Mouse (Mus musculus): Measurements from ENCODE around the gene Ptgir. TPM values are rescaled to one million over a fixed set of nuclear protein-coding genes. Genes with fewer than 3 reads are reported as not detected.

Ptgir gene
- 1 to 10 TPM in 1 of 2 experiments, under 1 TPM in 1; 0.96 to 1.1 TPM for total RNA-seq (2021)
- long read RNA-seq, experiment 1, partial matches to known transcripts, result 0 of 1 reads
- long read RNA-seq, experiment 1, other reads (novel, unspliced or antisense), result 0 of 1 reads
- long read RNA-seq, experiment 2, partial matches to known transcripts, result 0 of 4 reads
- long read RNA-seq, experiment 2, other reads (novel, unspliced or antisense), result 3 of 4 reads

- no peak for DNase-seq (ENCODE audit: low spot score in 2 of 2)
Observed at GRCm38 (mm10) chr7:16906281-16906680, at the start of gene Ptgir. Gene Ptgir (plus strand): TSS chr7:16906490.

- peak in 1 of 2 experiments; percentile 52 for DNase-seq (ENCODE audit: low spot score in 2 of 2)
Observed at GRCm38 (mm10) chr7:16858336-16858735, 48.0 kb upstream of the Ptgir start.

GRCm38 (mm10) chr7:16859902-16860651 lies 46.2 kb upstream of the Ptgir start:
- DNase-seq (ENCODE audit: low spot score in 2 of 2), result peak; percentile 56 to 66

DNA sequence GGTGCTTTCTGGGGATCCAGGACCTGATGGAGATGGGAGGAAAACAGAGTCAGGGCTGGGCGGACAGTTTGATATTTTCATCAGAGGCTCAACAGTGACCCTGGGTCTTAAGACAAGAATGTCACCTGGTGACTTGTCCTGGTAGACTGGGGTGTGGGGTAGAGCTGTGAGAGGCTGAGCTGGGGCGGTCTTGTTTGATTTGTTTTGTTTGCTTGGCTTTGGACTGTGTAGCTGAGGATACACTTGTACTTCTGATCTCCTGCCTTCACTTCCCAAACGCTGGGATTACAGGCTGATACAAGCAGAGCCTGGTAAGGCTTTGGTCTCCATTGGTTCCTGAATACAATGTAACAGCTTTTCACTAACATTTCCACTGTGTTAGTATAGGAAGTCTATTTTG lies 38.8 kb upstream of the Ptgir start:
- DNase-seq (ENCODE audit: low spot score in 2 of 2), result no peak

GRCm38 (mm10) chr7:16869497-16869896 lies 36.8 kb upstream of the Ptgir start:
- no peak for DNase-seq (ENCODE audit: low spot score in 2 of 2)

GRCm38 (mm10) chr7:16871600-16871999 lies 34.7 kb upstream of the Ptgir start:
- DNase-seq (ENCODE audit: low spot score in 2 of 2), result no peak

- no peak for DNase-seq (ENCODE audit: low spot score in 2 of 2)
Observed at GRCm38 (mm10) chr7:16872478-16872877, 33.8 kb upstream of the Ptgir start.

DNA sequence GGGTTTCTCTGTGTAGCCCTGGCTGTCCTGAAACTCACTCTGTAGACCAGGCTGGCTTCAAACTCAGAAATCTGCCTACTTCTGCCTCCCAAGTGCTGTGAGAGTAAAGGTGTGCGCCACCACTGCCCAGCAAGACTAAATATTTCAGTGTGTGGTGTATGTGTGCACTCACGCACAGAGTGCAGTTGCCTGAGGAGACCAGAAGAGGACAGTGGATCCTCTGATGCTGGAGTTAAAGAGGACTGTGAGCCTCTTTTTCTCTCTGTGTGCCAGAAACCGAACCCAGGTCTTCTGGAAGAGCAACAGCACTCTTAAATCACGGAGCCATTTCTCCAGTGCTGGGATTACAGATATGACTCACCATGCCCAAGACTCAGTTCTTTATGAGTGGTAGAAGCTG lies 32.9 kb upstream of the Ptgir start:
- no peak for DNase-seq (ENCODE audit: low spot score in 2 of 2)

DNA sequence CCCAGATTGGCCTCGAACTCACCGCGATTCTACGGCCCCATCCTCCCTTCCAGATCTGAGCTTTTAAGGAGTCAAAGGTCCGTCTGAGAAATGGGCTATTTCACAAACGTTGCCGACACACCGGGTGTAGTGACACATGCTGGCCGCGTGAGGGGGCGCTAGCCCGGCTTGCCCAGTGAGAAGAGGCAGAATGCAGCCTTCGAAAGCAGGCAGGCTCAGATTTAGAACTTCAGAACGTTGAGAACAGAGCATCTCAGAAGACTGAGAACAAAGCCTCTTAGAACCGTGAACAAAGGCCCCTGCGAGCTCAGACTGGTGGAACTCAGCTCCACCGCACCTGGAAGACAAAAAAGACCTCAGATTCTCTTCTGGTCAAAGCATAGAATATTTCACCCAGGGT lies 32.1 kb upstream of the Ptgir start:
- DNase-seq (ENCODE audit: low spot score in 2 of 2), result peak; percentile 72 to 81

GRCm38 (mm10) chr7:16874756-16875309 lies 31.5 kb upstream of the Ptgir start:
- peak; percentile 95 to 98 for DNase-seq (ENCODE audit: low spot score in 2 of 2)

DNA sequence AGATGAGACGGTGACA lies 31.2 kb upstream of the Ptgir start, which contains the start of gene Dact3:
Gene Dact3, plus strand, starts transcription at position 8 of the 16 bp plus-strand sequence.
- no peak for DNase-seq (ENCODE audit: low spot score in 2 of 2)

- no peak for DNase-seq (ENCODE audit: low spot score in 2 of 2)
Observed at GRCm38 (mm10) chr7:16875326-16875725, 31.0 kb upstream of the Ptgir start.

DNA sequence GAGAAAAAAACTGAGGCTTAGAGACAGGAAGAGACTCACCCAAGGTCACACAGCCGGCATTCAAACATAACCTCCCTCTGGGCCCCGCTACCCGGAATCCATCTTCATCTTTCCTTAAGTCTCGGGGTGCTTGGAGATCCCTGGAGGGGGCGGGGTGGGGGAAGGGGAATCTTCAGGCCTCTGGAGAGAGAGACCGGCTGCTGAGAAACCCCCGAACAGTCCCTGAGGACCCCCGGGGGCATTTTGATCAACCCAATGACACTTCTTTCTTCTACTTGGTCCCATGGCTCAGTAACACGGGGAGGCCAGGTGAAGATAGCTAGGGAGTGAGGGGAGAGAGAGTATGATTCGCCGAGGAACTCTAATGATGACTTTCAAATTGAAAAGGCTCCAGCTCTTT lies 30.3 kb upstream of the Ptgir start:
- DNase-seq (ENCODE audit: low spot score in 2 of 2), result no peak

DNA sequence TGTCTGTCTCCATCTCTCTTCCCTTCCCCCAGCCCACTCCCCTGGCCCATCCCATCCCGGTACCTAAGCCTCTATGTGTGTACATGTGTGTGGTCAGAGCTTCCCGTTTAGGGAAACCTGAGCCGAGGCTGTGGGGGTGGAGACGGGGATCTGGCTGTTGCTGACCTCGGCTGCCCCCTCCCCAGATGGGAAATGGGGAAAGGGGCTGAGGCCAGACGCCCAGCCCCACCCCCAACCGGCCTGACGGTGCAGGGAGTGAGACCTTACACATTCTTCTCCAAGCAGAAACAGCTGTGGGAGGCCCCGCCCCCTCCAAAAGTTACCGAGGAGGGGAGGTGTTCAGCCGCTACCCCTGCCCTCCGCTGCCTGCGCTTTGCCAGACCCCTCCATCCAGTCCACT lies 29.7 kb upstream of the Ptgir start:
- no peak for DNase-seq (ENCODE audit: low spot score in 2 of 2)

GRCm38 (mm10) chr7:16877717-16878116 lies 28.6 kb upstream of the Ptgir start:
- no peak for DNase-seq (ENCODE audit: low spot score in 2 of 2)

DNA sequence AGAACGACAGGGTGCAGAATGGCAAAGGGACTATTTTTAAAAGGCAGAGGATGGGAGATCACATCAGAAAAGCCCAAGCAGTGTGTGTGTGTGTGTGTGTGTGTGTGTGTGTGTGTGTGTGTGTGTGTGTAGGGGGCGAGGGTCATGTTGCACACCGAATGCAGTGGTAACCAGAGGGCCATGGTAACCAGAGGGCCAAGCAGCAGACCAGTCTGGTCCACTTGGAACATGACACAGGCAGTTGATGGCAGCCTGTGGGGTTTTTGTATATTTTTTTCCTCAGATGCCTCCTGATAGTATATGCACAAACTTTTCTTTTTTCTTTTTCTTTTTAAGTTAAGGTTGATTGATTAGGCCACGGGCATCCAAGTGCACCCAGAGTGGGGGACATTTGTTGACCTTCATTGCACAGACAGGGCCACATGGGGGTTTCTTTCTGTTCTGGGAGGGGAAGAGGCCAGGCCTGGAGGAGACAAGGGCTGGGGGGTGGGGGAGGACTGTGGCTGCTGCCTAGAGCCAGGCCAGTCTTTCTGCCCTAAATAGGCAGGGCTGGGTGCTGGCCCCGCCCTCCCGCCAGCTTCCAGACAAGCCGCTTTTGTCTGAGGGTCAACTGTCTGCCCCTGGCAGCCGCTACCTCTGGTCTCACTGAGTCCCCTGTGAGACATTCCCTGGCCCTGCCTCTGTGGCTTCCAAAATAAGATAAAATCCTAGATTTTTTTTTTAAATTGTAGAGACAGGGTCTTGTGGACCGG lies 26.3 kb upstream of the Ptgir start:
- DNase-seq (ENCODE audit: low spot score in 2 of 2), result no peak

DNA sequence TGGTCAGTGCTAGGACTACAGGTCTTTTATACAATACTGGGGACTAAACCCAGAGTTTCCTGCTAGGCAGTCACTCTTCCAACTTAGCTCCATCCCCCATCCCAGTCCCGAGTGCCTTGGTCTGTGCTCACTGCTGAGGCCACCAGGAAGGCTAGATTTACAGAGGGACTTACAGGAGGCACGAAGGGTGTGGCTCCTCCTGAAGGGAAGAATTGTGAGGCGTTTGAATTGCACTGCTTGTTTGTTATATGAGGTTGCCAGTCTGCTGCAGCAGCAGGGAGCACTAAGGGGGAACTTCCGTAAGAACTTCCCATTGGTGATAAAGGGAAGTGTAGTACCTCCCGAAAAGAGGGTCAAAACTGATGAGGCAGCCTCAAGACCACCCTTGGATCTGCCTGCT lies 25.7 kb upstream of the Ptgir start:
- no peak for DNase-seq (ENCODE audit: low spot score in 2 of 2)

GRCm38 (mm10) chr7:16883162-16883561 lies 23.1 kb upstream of the Ptgir start:
- no peak for DNase-seq (ENCODE audit: low spot score in 2 of 2)

DNA sequence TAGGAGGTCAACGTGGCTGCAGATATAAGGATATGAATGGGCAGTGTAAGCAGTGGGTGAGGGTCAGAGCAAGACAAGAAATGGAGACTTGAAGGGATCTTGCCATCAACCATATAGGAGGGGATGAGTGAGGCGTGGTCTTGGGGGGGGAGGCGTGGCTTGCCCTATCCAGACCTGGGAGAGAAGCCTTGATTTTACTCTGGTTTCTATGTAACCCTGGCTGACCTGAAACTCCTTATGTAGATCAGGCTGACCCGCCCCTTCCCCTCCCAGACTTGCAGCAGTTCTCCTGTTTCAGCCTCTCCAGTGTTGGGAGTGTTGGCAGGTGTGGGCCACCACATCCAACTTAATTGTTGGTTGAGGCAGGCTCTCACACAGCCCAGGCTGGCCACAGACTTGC lies 22.0 kb upstream of the Ptgir start:
- no peak for DNase-seq (ENCODE audit: low spot score in 2 of 2)

DNA sequence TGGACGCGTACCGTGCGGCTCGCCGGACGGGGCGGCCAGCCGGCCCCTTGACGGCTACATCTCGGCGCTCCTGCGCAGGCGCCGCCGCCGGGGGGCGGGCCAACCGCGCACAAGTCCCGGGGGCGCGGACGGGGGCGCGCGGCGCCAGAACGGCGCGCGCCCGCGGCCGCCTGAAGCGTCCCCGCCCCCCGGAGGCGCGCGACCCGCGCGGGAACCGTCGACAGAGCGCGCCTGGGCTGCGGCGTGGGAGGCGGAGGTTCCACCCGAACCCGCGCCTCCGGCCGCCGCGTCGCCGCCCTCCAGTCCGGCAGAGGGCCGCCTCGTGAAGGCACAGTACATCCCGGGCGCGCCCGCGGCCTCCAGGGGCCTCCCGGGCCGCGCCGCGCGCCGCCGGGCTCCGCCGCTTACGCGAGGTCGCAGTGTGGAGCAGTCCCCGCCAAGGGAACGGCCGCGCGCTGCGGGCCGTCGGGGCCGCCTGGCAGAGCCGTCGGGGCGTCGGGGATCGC lies 21.0 kb upstream of the Ptgir start:
- no peak for DNase-seq (ENCODE audit: low spot score in 2 of 2)

DNA sequence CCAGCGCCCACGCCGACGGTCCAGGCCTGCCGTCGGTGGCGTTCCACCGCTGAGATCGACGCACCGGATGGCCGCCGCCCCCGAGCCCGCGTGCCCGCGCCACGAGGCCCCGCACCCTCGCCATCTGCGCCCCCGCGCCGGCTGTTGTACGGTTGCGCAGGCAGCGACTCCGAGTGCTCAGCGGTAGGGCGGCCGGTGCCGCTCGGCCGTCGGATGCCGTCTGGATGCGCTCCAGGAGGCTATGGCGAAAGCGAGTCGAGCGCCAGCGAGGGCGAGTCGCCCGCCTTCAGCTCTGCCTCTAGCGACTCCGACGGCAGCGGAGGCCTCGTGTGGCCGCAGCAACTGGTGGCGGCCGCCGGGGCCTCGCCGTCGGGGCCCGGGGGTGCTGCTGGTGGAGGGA lies 20.4 kb upstream of the Ptgir start:
- DNase-seq (ENCODE audit: low spot score in 2 of 2), result no peak

GRCm38 (mm10) chr7:16890536-16890935 lies 15.8 kb upstream of the Ptgir start:
- no peak for DNase-seq (ENCODE audit: low spot score in 2 of 2)

Measured in adrenal gland, adult 18-20 months (tissue).